Mouse (Mus musculus) lung, postnatal 0 days (tissue): ENCODE measurements at regions not wholly inside any gene's neighbourhood (a gene's known extent, or its start where the extent isn't known, plus 50 kb on each side); places are given as distances from the start of the nearest gene placed in this dataset.

Source experiments
- ATAC-seq: fragments of 200-750 bp; cut with Nextera tagmentation; 2 replicates; pipeline ENCODE4 v1.8.0; 2017; ENCODE audit warnings: moderate library complexity
- DNase-seq: peaks from one replicate; pipeline ENCODE4 v3.0.0-alpha.2; 2016; ENCODE audit warnings: low spot score
- H3K27ac ChIP-seq: fragments of 300-500 bp; sonication (generic); 2 replicates; pipeline ENCODE4 v1.5.1; 2014; ENCODE audit warnings: antibody characterized with exemption, mild to moderate bottlenecking, low read length, mixed read lengths
- H3K27me3 ChIP-seq: fragments of 300-500 bp; sonication (generic); replicated peaks from 2 replicates; pipeline ENCODE4 v1.6.1; 2014; ENCODE audit warnings: low read length, mixed read lengths; ENCODE audit not compliant: insufficient read depth
- H3K36me3 ChIP-seq: fragments of 300-500 bp; sonication (generic); 2 replicates; pipeline ENCODE4 v1.6.1; 2014; ENCODE audit warnings: low read length, mixed read lengths; ENCODE audit not compliant: insufficient read depth
- H3K4me1 ChIP-seq: fragments of 300-500 bp; sonication (generic); 2 replicates; pipeline ENCODE4 v1.6.1; 2014; ENCODE audit warnings: antibody characterized with exemption, low read depth, low read length, mixed read lengths; ENCODE audit not compliant: insufficient read depth
- H3K4me2 ChIP-seq: fragments of 300-500 bp; sonication (generic); replicated peaks from 2 replicates; pipeline ENCODE4 v1.6.1; 2014; ENCODE audit warnings: low read depth, mild to moderate bottlenecking, low read length, moderate library complexity, mixed read lengths
- H3K4me3 ChIP-seq: fragments of 300-500 bp; sonication (generic); 2 replicates; pipeline ENCODE4 v1.5.1; 2014; ENCODE audit warnings: low read depth, low read length
- H3K9ac ChIP-seq: fragments of 300-500 bp; sonication (generic); replicated peaks from 2 replicates; pipeline ENCODE4 v1.6.1; 2014; ENCODE audit warnings: low read depth, mild to moderate bottlenecking
- H3K9me3 ChIP-seq: fragments of 300-500 bp; sonication (generic); 2 replicates; pipeline ENCODE4 v1.6.1; 2016; ENCODE audit warnings: low read length, mixed read lengths
- CTCF ChIP-seq: IDR thresholded peaks from 2 replicates; pipeline ENCODE4 v1.5.1; 2016; ENCODE audit warnings: antibody characterized with exemption, mild to moderate bottlenecking
- EP300 ChIP-seq: IDR thresholded peaks from 2 replicates; pipeline ENCODE4 v1.6.1; 2016; ENCODE audit warnings: antibody characterized with exemption, mild to moderate bottlenecking, control low read depth
- WGBS: fragments of 180-500 bp; shearing (Covaris S2); extraction: QIAGEN DNeasy Blood & Tissue Kit; methylation state at CpG from one replicate; pipeline ENCODE4 v1.1.7; 2014; 5-methylcytosine and 5-hydroxymethylcytosine counted together

GRCm38 (mm10) chr14:116837235-116837634 is 87.9 kb upstream of the Gpc6 start:
- no peak overlapping the region for H3K4me2 ChIP-seq
- no peak overlapping the region for H3K4me3 ChIP-seq
- no peak for TF ChIP-seq EP300
- TF ChIP-seq CTCF: no peak
- no peak for DNase-seq
- ATAC-seq: no peak
- WGBS: 29% methylated on average over 6 of the region's 6 CpGs
- no peak overlapping the region for H3K9ac ChIP-seq
- H3K27me3 ChIP-seq: no peaks in the 10 kb centered on the region
- H3K27ac ChIP-seq: no peak overlapping the region
- H3K36me3 ChIP-seq: no peaks in the 10 kb centered on the region
- no peaks in the 10 kb centered on the region for H3K4me1 ChIP-seq
- H3K9me3 ChIP-seq: no peaks in the 10 kb centered on the region

DNA sequence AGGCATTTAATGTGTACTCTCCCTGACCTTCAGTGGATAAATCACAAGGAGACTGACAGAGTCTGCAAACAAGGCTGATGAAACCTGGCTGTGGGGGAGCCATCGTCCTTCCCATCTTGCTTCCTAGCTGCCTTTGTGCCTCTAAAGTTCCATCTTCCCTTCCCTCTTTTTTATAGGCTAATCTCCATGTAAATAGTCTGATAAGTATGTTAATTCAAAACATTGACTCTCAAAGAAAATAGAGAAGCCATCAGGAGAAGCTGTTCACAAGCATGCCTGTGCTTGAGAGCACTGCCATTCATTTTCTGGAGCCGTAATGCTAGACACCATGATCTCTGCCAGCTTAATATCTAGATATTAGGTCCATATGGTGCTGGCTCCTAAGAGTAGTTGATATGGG is 55.7 kb upstream of the Gpc6 start:
- DNase-seq (no peak), ATAC-seq (no peak)
- H3K36me3 ChIP-seq: no peaks in the 10 kb centered on the region
- no peak for TF ChIP-seq EP300
- no peak for TF ChIP-seq CTCF
- no peaks in the 10 kb centered on the region for H3K4me1 ChIP-seq
- no peak overlapping the region for H3K4me2 ChIP-seq
- 54% methylated on average over 2 of the region's 2 CpGs for WGBS
- no peaks in the 10 kb centered on the region for H3K27me3 ChIP-seq
- no peak overlapping the region for H3K27ac ChIP-seq
- H3K4me3 ChIP-seq: no peak overlapping the region
- H3K9me3 ChIP-seq: no peaks in the 10 kb centered on the region
- H3K9ac ChIP-seq: no peak overlapping the region

GRCm38 (mm10) chr14:116869996-116870395 is 55.1 kb upstream of the Gpc6 start:
- TF ChIP-seq CTCF (no peak), EP300 (no peak)
- Histone ChIP-seq H3K9me3 (no peaks in the 10 kb centered on the region), H3K4me3 (no peak overlapping the region), H3K36me3 (no peaks in the 10 kb centered on the region), H3K27ac (no peak overlapping the region), H3K4me1 (no peaks in the 10 kb centered on the region), H3K9ac (no peak overlapping the region), H3K4me2 (no peak overlapping the region), H3K27me3 (no peaks in the 10 kb centered on the region)
- WGBS: 87% methylated on average over 2 of the region's 2 CpGs
- DNase-seq (no peak), ATAC-seq (no peak)
